In genomic region chr4:96825540-96826045, GRCm38 (mm10) we compare ENCODE assay signal across 45 mouse cellular contexts. TPM values are rescaled to one million over a fixed set of nuclear protein-coding genes. Genes with fewer than 3 reads are reported as not detected.
"Had no signal": no experiment of that assay in that cellular context is flagged by ENCODE, and none has a peak within 500 bp of the region (broad histone marks: within the 10 kb centered on the region; RNA-seq: fewer than 3 reads in every experiment).

No protein-coding gene starts in this region.

- DNase-seq: heart, postnatal 14 days; heart, postnatal 36 days; heart, postnatal 4 days; kidney, adult 11 months; kidney, adult 18-20 months; kidney, adult 2 months; kidney, adult 8-10 months; kidney, adult 9 months; kidney, postnatal 10 days; kidney, postnatal 14 days; kidney, postnatal 25 days; kidney, postnatal 36 days; kidney, postnatal 4 days; layer of hippocampus, adult 9-11 months; layer of hippocampus, postnatal 36 days had no signal

- H3K27me3 ChIP-seq: heart, embryonic 13.5 days; heart, embryonic 15.5 days; hindbrain, embryonic 12.5 days; hindbrain, embryonic 13.5 days; hindbrain, embryonic 15.5 days; intestine, embryonic 15.5 days; kidney, embryonic 15.5 days had no signal

- H3K4me2 ChIP-seq: heart, embryonic 13.5 days; heart, embryonic 15.5 days; hindbrain, embryonic 12.5 days; hindbrain, embryonic 13.5 days; hindbrain, embryonic 14.5 days; hindbrain, embryonic 15.5 days; intestine, embryonic 15.5 days; kidney, embryonic 15.5 days had no signal

- H3K9ac ChIP-seq: heart, embryonic 13.5 days; heart, embryonic 15.5 days; hindbrain, embryonic 12.5 days; hindbrain, embryonic 13.5 days; hindbrain, embryonic 14.5 days; hindbrain, embryonic 15.5 days; intestine, embryonic 15.5 days; kidney, embryonic 15.5 days had no signal

- H3K36me3 ChIP-seq: heart, embryonic 13.5 days; heart, embryonic 15.5 days; hindbrain, embryonic 10.5 days; hindbrain, embryonic 12.5 days; hindbrain, embryonic 13.5 days; hindbrain, embryonic 15.5 days; intestine, embryonic 15.5 days; kidney, embryonic 15.5 days had no signal

- H3K4me1 ChIP-seq: heart, embryonic 13.5 days; heart, embryonic 15.5 days; hindbrain, embryonic 10.5 days; hindbrain, embryonic 12.5 days; hindbrain, embryonic 13.5 days; hindbrain, embryonic 15.5 days; intestine, embryonic 15.5 days; kidney, embryonic 15.5 days had no signal

- H3K27ac ChIP-seq: heart, embryonic 13.5 days; heart, embryonic 15.5 days; hindbrain, embryonic 10.5 days; hindbrain, embryonic 12.5 days; hindbrain, embryonic 13.5 days; hindbrain, embryonic 14.5 days; hindbrain, embryonic 15.5 days; hindbrain, postnatal 0 days; intestine, embryonic 15.5 days; kidney, embryonic 15.5 days; kidney, postnatal 0 days; layer of hippocampus, adult 2 months; left cerebral cortex, adult 2 months had no signal

- ATAC-seq: hindbrain, embryonic 16.5 days; hindbrain, postnatal 0 days; inflammation-experienced regulatory T-cells, adult 6 months; intestine, embryonic 15.5 days; intestine, embryonic 16.5 days; intestine, postnatal 0 days had no signal

- H3K4me3 ChIP-seq: heart, embryonic 13.5 days; heart, embryonic 15.5 days; hindbrain, embryonic 10.5 days; hindbrain, embryonic 12.5 days; hindbrain, embryonic 13.5 days; hindbrain, embryonic 15.5 days; intestine, embryonic 15.5 days; kidney, embryonic 15.5 days; layer of hippocampus, adult 2 months; left cerebral cortex, adult 2 months had no signal

- H3K9me3 ChIP-seq: heart, embryonic 13.5 days; heart, embryonic 15.5 days; hindbrain, embryonic 10.5 days; hindbrain, embryonic 12.5 days; hindbrain, embryonic 13.5 days; hindbrain, embryonic 15.5 days; intestine, embryonic 15.5 days; kidney, embryonic 15.5 days had no signal

RNA-seq across cellular contexts. Expression of gene Gm12695, which starts 40.6 kb away (rescaled TPM):
- total RNA-seq: heart, postnatal 10 days; heart, postnatal 14 days; heart, postnatal 25 days; heart, postnatal 36 days; heart, postnatal 4 days; hematopoietic stem cell, adult 5-6 weeks; hindbrain, postnatal 0 days; layer of hippocampus, adult 2 months; layer of hippocampus, postnatal 10 days; layer of hippocampus, postnatal 25 days; layer of hippocampus, postnatal 36 days; left cerebral cortex, adult 18-20 months; left cerebral cortex, adult 2 months; left cerebral cortex, adult 8-10 months had no signal
- polyA plus RNA-seq: heart, embryonic 13.5 days; heart, embryonic 14.5 days; heart, embryonic 15.5 days; heart, postnatal 0 days; hindbrain, embryonic 10.5 days; hindbrain, embryonic 13.5 days; hindbrain, embryonic 14.5 days; hindbrain, embryonic 15.5 days; hindbrain, embryonic 16.5 days; hindbrain, postnatal 0 days; inflammation-experienced regulatory T-cells, adult 6 months; intestine, embryonic 14.5 days; intestine, embryonic 15.5 days; intestine, embryonic 16.5 days; intestine, postnatal 0 days; kidney, adult 2 months; kidney, embryonic 14.5 days; kidney, embryonic 15.5 days; kidney, embryonic 16.5 days; kidney, postnatal 0 days; large intestine, adult 2 months had no signal
